Mouse (Mus musculus) hindbrain, embryonic 14.5 days (tissue): ENCODE data around the gene Atxn2. TPM values are rescaled to one million over a fixed set of nuclear protein-coding genes. Genes with fewer than 3 reads are reported as not detected.
"Not testable (repeated sequence)": the region's sequence is repeated elsewhere in the genome, so short reads cannot be mapped to it uniquely, and the experiment has no call there.

Experiments
- ATAC-seq: fragments of 200-750 bp; cut with Nextera tagmentation; 2 replicates; pipeline ENCODE4 v1.8.0; 2017; ENCODE audit warnings: moderate number of reproducible peaks, mild to moderate bottlenecking, moderate TSS enrichment, moderate library complexity; ENCODE audit not compliant: low FRiP score
- DNase-seq: peaks from one replicate; pipeline ENCODE4 v3.0.0-alpha.2; 2015; ENCODE audit warnings: low spot score
- H3K27ac ChIP-seq: fragments of 300-500 bp; sonication (generic); 2 replicates; pipeline ENCODE4 v1.5.1; 2014; ENCODE audit warnings: mild to moderate bottlenecking, moderate library complexity
- H3K27me3 ChIP-seq: fragments of 300-500 bp; sonication (generic); 2 replicates; pipeline ENCODE4 v1.6.1; 2014; ENCODE audit warnings: mild to moderate bottlenecking, low read length, mixed read lengths; ENCODE audit not compliant: control insufficient read depth, insufficient read depth
- H3K36me3 ChIP-seq: fragments of 300-500 bp; sonication (generic); replicated peaks from 2 replicates; pipeline ENCODE4 v1.6.1; 2014; ENCODE audit not compliant: control insufficient read depth, insufficient read depth
- H3K4me1 ChIP-seq: fragments of 300-500 bp; sonication (generic); replicated peaks from 2 replicates; pipeline ENCODE4 v1.6.1; 2014; ENCODE audit warnings: antibody characterized with exemption, low read length, mixed read lengths; ENCODE audit not compliant: control insufficient read depth, insufficient read depth
- H3K4me2 ChIP-seq: fragments of 300-500 bp; sonication (generic); replicated peaks from 2 replicates; pipeline ENCODE4 v1.6.1; 2014; ENCODE audit warnings: mild to moderate bottlenecking, moderate library complexity
- H3K4me3 ChIP-seq: fragments of 300-500 bp; sonication (generic); replicated peaks from 2 replicates; pipeline ENCODE4 v1.5.1; 2014; ENCODE audit warnings: mild to moderate bottlenecking, low read length
- H3K9ac ChIP-seq: fragments of 300-500 bp; sonication (generic); 2 replicates; pipeline ENCODE4 v1.6.1; 2014
- H3K9me3 ChIP-seq: fragments of 300-500 bp; sonication (generic); 2 replicates; pipeline ENCODE4 v1.6.1; 2016; ENCODE audit warnings: low read length; ENCODE audit not compliant: control insufficient read depth
- WGBS: fragments of 180-500 bp; shearing (Covaris S2); extraction: QIAGEN DNeasy Blood & Tissue Kit; methylation state at CpG from one replicate; pipeline ENCODE4 v1.1.7; 2014; 5-methylcytosine and 5-hydroxymethylcytosine counted together
- polyA plus RNA-seq: library from polyadenylated mRNA; unstranded; fragments of >200 nt; fragmentation: Nextera tagmentation; extraction: Ambion mirVana; gene quantifications from 2 replicates; pipeline ENCODE4 v1.2.1, GENCODE M21; 2014

The Atxn2 gene
- polyA plus RNA-seq, 1 experiment from 2014 or later = 90.5 TPM

GRCm38 (mm10) chr5:121742915-121743314, 31.8 kb downstream of the Atxn2 start:
- Histone ChIP-seq H3K9me3 (no peaks in the 10 kb centered on the region), H3K9ac (no peak overlapping the region), H3K27me3 (no peaks in the 10 kb centered on the region), H3K36me3 (no peaks in the 10 kb centered on the region; the same call in 1 of the 2 replicates), H3K27ac (no peak overlapping the region), H3K4me3 (no peak overlapping the region), H3K4me1 (no peaks in the 10 kb centered on the region), H3K4me2 (no peak overlapping the region)
- ATAC-seq (no peak), DNase-seq (no peak)
- 93% methylated on average over 2 of the region's 2 CpGs for WGBS

DNA sequence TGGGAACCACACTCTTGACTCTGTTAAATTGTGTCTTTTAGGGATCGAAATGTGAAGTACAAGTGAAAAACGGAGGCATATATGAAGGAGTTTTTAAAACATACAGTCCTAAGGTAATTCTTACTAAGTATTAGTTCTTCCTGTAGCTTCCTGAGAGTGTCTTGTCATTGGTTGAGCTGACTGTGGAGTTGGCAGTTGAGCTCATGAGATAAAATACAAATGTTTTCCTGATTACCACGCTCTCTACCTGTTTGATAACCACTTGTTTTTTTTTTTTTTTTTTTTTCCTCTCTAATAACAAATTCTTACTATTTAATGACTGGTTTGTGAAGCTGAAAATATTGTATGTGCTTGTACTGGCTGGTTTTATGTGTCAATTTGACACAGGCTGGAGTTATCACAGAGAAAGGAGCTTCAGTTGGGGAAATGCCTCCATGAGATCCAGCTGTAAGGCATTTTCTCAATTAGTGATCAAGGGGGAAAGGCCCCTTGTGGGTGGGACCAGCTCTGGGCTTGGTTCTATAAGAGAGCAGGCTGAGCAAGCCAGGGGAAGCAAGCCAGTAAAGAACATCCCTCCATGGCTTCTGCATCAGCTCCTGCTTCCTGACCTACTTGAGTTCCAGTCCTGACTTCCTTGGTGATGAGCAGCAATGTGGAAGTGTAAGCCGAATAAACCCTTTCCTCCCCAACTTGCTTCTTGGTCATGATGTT, 36.9 kb downstream of the Atxn2 start:
- H3K9me3 ChIP-seq, H3K4me3 ChIP-seq, H3K27ac ChIP-seq, H3K4me1 ChIP-seq, ATAC-seq, H3K27me3 ChIP-seq, H3K9ac ChIP-seq, DNase-seq, H3K4me2 ChIP-seq: not testable (repeated sequence)
- 89% methylated on average over 4 of the region's 4 CpGs for WGBS
- H3K36me3 ChIP-seq = peaks cover 36% of the 10 kb centered on the region

DNA sequence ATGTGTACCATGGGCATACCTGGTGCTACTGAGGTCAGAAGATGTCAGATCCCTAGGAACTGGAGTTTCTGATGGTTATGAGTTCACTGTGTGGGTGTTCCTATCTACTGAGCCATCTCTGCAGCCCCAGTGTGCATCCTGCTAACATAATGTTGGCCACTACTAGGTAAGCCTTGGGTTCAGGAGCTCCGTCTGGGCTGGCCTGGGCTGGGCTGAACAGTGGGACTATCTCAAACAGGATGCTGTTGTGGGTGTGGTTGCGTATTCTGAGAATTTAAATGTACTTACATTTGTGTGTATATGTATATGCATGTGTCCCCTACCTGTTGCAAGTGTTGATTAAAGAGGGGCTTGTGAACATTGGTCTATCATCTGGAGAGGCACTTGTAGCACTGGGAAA, 38.5 kb downstream of the Atxn2 start:
- Histone ChIP-seq H3K4me3 (no peak overlapping the region), H3K36me3 (peaks cover 43% of the 10 kb centered on the region), H3K9ac (no peak overlapping the region), H3K4me1 (no peaks in the 10 kb centered on the region), H3K27me3 (no peaks in the 10 kb centered on the region), H3K27ac (no peak overlapping the region), H3K9me3 (no peaks in the 10 kb centered on the region), H3K4me2 (no peak overlapping the region)
- no peak for ATAC-seq
- no peak for DNase-seq
- WGBS = 97% methylated on average over 2 of the region's 2 CpGs

DNA sequence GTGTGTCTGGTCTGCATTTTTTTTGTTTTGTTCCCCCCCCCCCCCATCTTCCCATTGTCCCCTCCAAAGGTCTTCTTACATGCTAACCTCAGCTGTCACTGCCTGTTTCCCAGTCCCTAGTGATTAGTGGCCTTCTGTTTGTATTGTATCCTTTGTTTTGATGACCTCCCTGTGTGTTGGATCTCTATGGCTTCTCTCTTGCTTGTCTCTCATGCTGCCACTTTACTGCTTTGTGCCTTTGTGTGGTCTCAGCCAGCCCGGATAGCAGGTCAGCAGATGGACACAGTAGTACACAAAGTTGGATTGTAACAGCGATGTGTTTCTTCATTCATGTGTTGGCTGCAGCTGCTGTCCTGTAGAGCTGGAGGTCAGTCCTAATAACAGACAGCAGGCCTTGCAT, 46.8 kb downstream of the Atxn2 start:
- DNase-seq (no peak), ATAC-seq (no peak; the same call in 1 of the 2 replicates)
- Histone ChIP-seq H3K27me3 (no peaks in the 10 kb centered on the region), H3K9me3 (no peaks in the 10 kb centered on the region), H3K4me2 (no peak overlapping the region), H3K27ac (no peak overlapping the region), H3K9ac (no peak overlapping the region), H3K36me3 (peaks cover 35% of the 10 kb centered on the region), H3K4me3 (no peak overlapping the region), H3K4me1 (no peaks in the 10 kb centered on the region)
- WGBS = 10% methylated on average over 2 of the region's 2 CpGs

GRCm38 (mm10) chr5:121758341-121758740, 47.2 kb downstream of the Atxn2 start:
- ATAC-seq = no peak
- 73% methylated on average over 4 of the region's 4 CpGs for WGBS
- H3K27ac ChIP-seq = no peak overlapping the region

GRCm38 (mm10) chr5:121759921-121760320, 48.8 kb downstream of the Atxn2 start:
- Histone ChIP-seq H3K27ac (no peak overlapping the region), H3K4me2 (no peak overlapping the region), H3K4me3 (no peak overlapping the region), H3K9ac (no peak overlapping the region), H3K4me1 (no peaks in the 10 kb centered on the region), H3K27me3 (no peaks in the 10 kb centered on the region), H3K9me3 (no peaks in the 10 kb centered on the region), H3K36me3 (peaks cover 25% of the 10 kb centered on the region)
- WGBS = 86% methylated on average over 4 of the region's 4 CpGs
- no peak for DNase-seq
- no peak for ATAC-seq

More at GRCm38 (mm10) chr5:121758341-121758740, 47.2 kb downstream of the Atxn2 start:
- H3K9ac ChIP-seq = no peak overlapping the region
- H3K4me2 ChIP-seq = no peak overlapping the region
- H3K27me3 ChIP-seq = no peaks in the 10 kb centered on the region
- H3K9me3 ChIP-seq = no peaks in the 10 kb centered on the region
- H3K36me3 ChIP-seq = peaks cover 31% of the 10 kb centered on the region
- no peaks in the 10 kb centered on the region for H3K4me1 ChIP-seq
- DNase-seq = no peak
- no peak overlapping the region for H3K4me3 ChIP-seq

DNA sequence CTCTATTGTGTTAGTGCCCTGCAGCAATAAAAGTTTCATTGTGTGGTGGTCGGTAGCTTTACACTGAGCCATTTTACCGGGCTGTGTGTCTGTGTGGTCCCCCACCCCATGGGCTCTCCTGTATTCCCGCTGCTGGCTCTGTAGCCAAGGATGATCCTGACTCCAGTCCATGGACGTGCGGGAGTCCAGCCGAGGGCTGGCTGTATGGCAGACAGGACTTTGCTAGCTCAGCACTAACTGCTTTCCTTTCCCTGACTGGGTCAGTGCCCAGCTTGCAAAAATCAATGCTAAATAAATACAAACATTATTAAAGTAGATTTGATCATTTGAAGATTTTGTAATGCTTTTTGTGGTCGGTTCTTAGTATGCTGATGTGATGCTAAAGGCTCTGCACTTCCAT, 50.3 kb downstream of the Atxn2 start:
- Histone ChIP-seq H3K4me2 (no peak overlapping the region), H3K9me3 (no peaks in the 10 kb centered on the region), H3K36me3 (peaks cover 20% of the 10 kb centered on the region; the same call in 1 of the 2 replicates), H3K4me3 (no peak overlapping the region), H3K4me1 (no peaks in the 10 kb centered on the region), H3K27me3 (no peaks in the 10 kb centered on the region), H3K9ac (no peak overlapping the region), H3K27ac (no peak overlapping the region)
- DNase-seq (no peak), ATAC-seq (no peak)
- WGBS = 57% methylated on average over 7 of the region's 7 CpGs

GRCm38 (mm10) chr5:121762949-121763348, 51.8 kb downstream of the Atxn2 start:
- Histone ChIP-seq H3K36me3 (peaks cover 13% of the 10 kb centered on the region; the same call in 1 of the 2 replicates), H3K9ac (no peak overlapping the region), H3K27me3 (no peaks in the 10 kb centered on the region), H3K9me3 (no peaks in the 10 kb centered on the region), H3K4me3 (no peak overlapping the region), H3K27ac (no peak overlapping the region), H3K4me1 (no peaks in the 10 kb centered on the region), H3K4me2 (no peak overlapping the region)
- 96% methylated on average over 6 of the region's 6 CpGs for WGBS
- no peak for ATAC-seq
- DNase-seq = no peak

DNA sequence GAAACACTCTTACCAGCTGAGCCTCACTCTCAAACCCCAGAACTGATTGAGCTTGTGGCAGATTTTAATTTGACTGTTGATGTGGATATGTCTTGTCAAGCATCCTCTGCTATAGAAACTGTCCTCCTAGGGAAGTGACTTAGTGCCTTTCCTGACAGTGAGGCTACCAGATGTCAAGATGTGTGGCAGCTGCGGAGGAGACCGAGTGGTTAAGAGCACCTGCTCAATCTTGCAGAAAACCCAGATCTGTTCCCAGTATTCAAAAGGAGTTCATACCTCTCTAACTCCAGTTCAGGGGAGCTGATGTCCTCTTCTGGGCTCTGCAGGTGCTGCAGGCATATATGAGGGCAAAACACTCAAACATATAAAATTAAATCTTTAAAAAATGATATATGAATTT, 53.9 kb downstream of the Atxn2 start:
- H3K27ac ChIP-seq = no peak overlapping the region
- no peak overlapping the region for H3K4me2 ChIP-seq
- H3K4me1 ChIP-seq = no peaks in the 10 kb centered on the region
- no peak for DNase-seq
- 88% methylated on average over 2 of the region's 2 CpGs for WGBS
- no peak overlapping the region for H3K9ac ChIP-seq
- no peaks in the 10 kb centered on the region for H3K27me3 ChIP-seq
- H3K36me3 ChIP-seq = peaks cover 12% of the 10 kb centered on the region; the same call in 1 of the 2 replicates
- ATAC-seq = no peak
- no peaks in the 10 kb centered on the region for H3K9me3 ChIP-seq
- H3K4me3 ChIP-seq = no peak overlapping the region
